Mouse (Mus musculus) liver, embryonic 12.5 days (tissue): ENCODE data around the gene Pdlim3. TPM values are rescaled to one million over a fixed set of nuclear protein-coding genes. Genes with fewer than 3 reads are reported as not detected.
"Not testable (repeated sequence)": the region's sequence is repeated elsewhere in the genome, so short reads cannot be mapped to it uniquely, and the experiment has no call there.

Source experiments
- ATAC-seq: fragments of 200-750 bp; cut with Nextera tagmentation; 2 replicates; pipeline ENCODE4 v1.8.0; 2017; ENCODE audit warnings: moderate number of reproducible peaks, mild to moderate bottlenecking, moderate library complexity
- H3K27ac ChIP-seq: fragments of 300-500 bp; sonication (generic); 2 replicates; pipeline ENCODE4 v1.5.1; 2016; ENCODE audit warnings: mild to moderate bottlenecking
- H3K27me3 ChIP-seq: fragments of 300-500 bp; sonication (generic); replicated peaks from 2 replicates; pipeline ENCODE4 v1.6.1; 2016; ENCODE audit warnings: mild to moderate bottlenecking, moderate library complexity
- H3K36me3 ChIP-seq: fragments of 300-500 bp; sonication (generic); 2 replicates; pipeline ENCODE4 v1.6.1; 2016; ENCODE audit warnings: mild to moderate bottlenecking, moderate library complexity
- H3K4me1 ChIP-seq: fragments of 300-500 bp; sonication (generic); 2 replicates; pipeline ENCODE4 v1.6.1; 2016
- H3K4me2 ChIP-seq: fragments of 300-500 bp; sonication (generic); 2 replicates; pipeline ENCODE4 v1.6.1; 2016; ENCODE audit warnings: mild to moderate bottlenecking, moderate library complexity
- H3K4me3 ChIP-seq: fragments of 300-500 bp; sonication (generic); 2 replicates; pipeline ENCODE4 v1.5.1; 2016; ENCODE audit warnings: mild to moderate bottlenecking, moderate library complexity
- H3K9ac ChIP-seq: fragments of 300-500 bp; sonication (generic); 2 replicates; pipeline ENCODE4 v1.6.1; 2016; ENCODE audit warnings: mild to moderate bottlenecking, moderate library complexity
- H3K9me3 ChIP-seq: fragments of 300-500 bp; sonication (generic); replicated peaks from 2 replicates; pipeline ENCODE4 v1.6.1; 2016; ENCODE audit warnings: mild to moderate bottlenecking, moderate library complexity
- WGBS: fragments of 180-500 bp; shearing (Covaris S2); methylation state at CpG from one replicate; pipeline ENCODE4 v1.1.7; 2016; ENCODE audit not compliant: insufficient replicate concordance; 5-methylcytosine and 5-hydroxymethylcytosine counted together
- polyA plus RNA-seq: library from polyadenylated mRNA; unstranded; fragments of >200 nt; fragmentation: Nextera tagmentation; extraction: Ambion mirVana; gene quantifications from 2 replicates; pipeline ENCODE4 v1.2.1, GENCODE M21; 2016

Pdlim3 gene
- polyA plus RNA-seq, result 2.1 and 3.7 TPM in 2 replicates

- Histone ChIP-seq H3K9ac (no peak within 1 kb of the TSS), H3K36me3 (no peaks in the 10 kb centered on the region), H3K9me3 (no peaks in the 10 kb centered on the region), H3K4me3 (peak within 1 kb of the TSS; percentile 18), H3K4me1 (no peaks in the 10 kb centered on the region), H3K27me3 (peaks cover 26% of the 10 kb centered on the region), H3K4me2 (peak within 1 kb of the TSS; percentile 58), H3K27ac (no peak within 1 kb of the TSS)
- 2% methylated on average over 22 of the region's 22 CpGs for WGBS
- no peak for ATAC-seq
Observed at GRCm38 (mm10) chr8:45885202-45885685, at the start of gene Pdlim3. TSS of gene Pdlim3 (plus strand) at chr8:45885461.

GRCm38 (mm10) chr8:45843306-45843705, 42.0 kb upstream of the Pdlim3 start:
- Histone ChIP-seq H3K9ac (no peak overlapping the region), H3K4me2 (no peak overlapping the region), H3K9me3 (no peaks in the 10 kb centered on the region), H3K4me1 (no peaks in the 10 kb centered on the region), H3K4me3 (no peak overlapping the region), H3K27me3 (no peaks in the 10 kb centered on the region), H3K36me3 (no peaks in the 10 kb centered on the region), H3K27ac (no peak overlapping the region)
- no peak for ATAC-seq
- 65% methylated on average over 5 of the region's 5 CpGs for WGBS

GRCm38 (mm10) chr8:45844097-45844885, 41.0 kb upstream of the Pdlim3 start:
- Histone ChIP-seq H3K4me3 (no peak overlapping the region), H3K27ac (no peak overlapping the region), H3K9me3 (no peaks in the 10 kb centered on the region), H3K36me3 (no peaks in the 10 kb centered on the region), H3K9ac (no peak overlapping the region), H3K27me3 (no peaks in the 10 kb centered on the region), H3K4me1 (no peaks in the 10 kb centered on the region), H3K4me2 (no peak overlapping the region)
- WGBS, result 66% methylated on average over 6 of the region's 6 CpGs
- ATAC-seq, result no peak

GRCm38 (mm10) chr8:45844911-45845481, 40.3 kb upstream of the Pdlim3 start:
- ATAC-seq, result no peak
- Histone ChIP-seq H3K27me3 (no peaks in the 10 kb centered on the region), H3K9ac (no peak overlapping the region), H3K4me2 (no peak overlapping the region), H3K9me3 (no peaks in the 10 kb centered on the region), H3K27ac (no peak overlapping the region), H3K36me3 (no peaks in the 10 kb centered on the region), H3K4me3 (no peak overlapping the region), H3K4me1 (no peaks in the 10 kb centered on the region)
- 50% methylated on average over 14 of the region's 14 CpGs for WGBS

GRCm38 (mm10) chr8:45845906-45846305, 39.4 kb upstream of the Pdlim3 start:
- Histone ChIP-seq H3K27me3 (no peaks in the 10 kb centered on the region), H3K9me3 (no peaks in the 10 kb centered on the region), H3K36me3 (no peaks in the 10 kb centered on the region), H3K4me1 (no peaks in the 10 kb centered on the region), H3K4me3 (no peak overlapping the region), H3K4me2 (no peak overlapping the region), H3K27ac (no peak overlapping the region), H3K9ac (no peak overlapping the region)
- ATAC-seq, result no peak
- 61% methylated on average over 4 of the region's 4 CpGs for WGBS

- no peak overlapping the region for H3K9ac ChIP-seq
- no peaks in the 10 kb centered on the region for H3K36me3 ChIP-seq
- no peak overlapping the region for H3K4me3 ChIP-seq
- H3K4me1 ChIP-seq, result no peaks in the 10 kb centered on the region
- 68% methylated on average over 4 of the region's 4 CpGs for WGBS
- no peak overlapping the region for H3K4me2 ChIP-seq
- H3K27ac ChIP-seq, result no peak overlapping the region
- no peaks in the 10 kb centered on the region for H3K27me3 ChIP-seq
- ATAC-seq, result no peak
- H3K9me3 ChIP-seq, result no peaks in the 10 kb centered on the region
Observed at GRCm38 (mm10) chr8:45855118-45855517, 30.1 kb upstream of the Pdlim3 start.

- no peaks in the 10 kb centered on the region for H3K9me3 ChIP-seq
- H3K4me1 ChIP-seq, result no peaks in the 10 kb centered on the region
- no peak for ATAC-seq
- H3K4me3 ChIP-seq, result no peak overlapping the region
- no peak overlapping the region for H3K27ac ChIP-seq
- no peak overlapping the region for H3K9ac ChIP-seq
- no peaks in the 10 kb centered on the region for H3K36me3 ChIP-seq
- no peak overlapping the region for H3K4me2 ChIP-seq
- WGBS, result 57% methylated on average over 5 of the region's 5 CpGs
- H3K27me3 ChIP-seq, result no peaks in the 10 kb centered on the region
Observed at GRCm38 (mm10) chr8:45857734-45858133, 27.5 kb upstream of the Pdlim3 start.

- Histone ChIP-seq H3K9ac (no peak overlapping the region), H3K4me2 (no peak overlapping the region), H3K9me3 (no peaks in the 10 kb centered on the region), H3K4me3 (no peak overlapping the region), H3K4me1 (no peaks in the 10 kb centered on the region), H3K36me3 (no peaks in the 10 kb centered on the region), H3K27ac (no peak overlapping the region), H3K27me3 (no peaks in the 10 kb centered on the region)
- ATAC-seq, result no peak
- 59% methylated on average over 9 of the region's 9 CpGs for WGBS
Observed at GRCm38 (mm10) chr8:45858391-45858790, 26.9 kb upstream of the Pdlim3 start.

GRCm38 (mm10) chr8:45871587-45871986, 13.7 kb upstream of the Pdlim3 start:
- WGBS, result 58% methylated on average over 11 of the region's 11 CpGs
- not testable (repeated sequence) for H3K27ac ChIP-seq

GRCm38 (mm10) chr8:45872077-45872476, 13.2 kb upstream of the Pdlim3 start:
- Histone ChIP-seq H3K4me1 (no peaks in the 10 kb centered on the region), H3K36me3 (no peaks in the 10 kb centered on the region), H3K9ac (no peak overlapping the region), H3K9me3 (no peaks in the 10 kb centered on the region), H3K4me3 (no peak overlapping the region), H3K27me3 (no peaks in the 10 kb centered on the region), H3K27ac (no peak overlapping the region), H3K4me2 (no peak overlapping the region)
- no peak for ATAC-seq
- WGBS, result 62% methylated on average over 7 of the region's 7 CpGs

More at GRCm38 (mm10) chr8:45871587-45871986, 13.7 kb upstream of the Pdlim3 start:
- not testable (repeated sequence) for H3K27me3 ChIP-seq, H3K4me2 ChIP-seq, H3K4me3 ChIP-seq, H3K36me3 ChIP-seq, H3K9me3 ChIP-seq, H3K9ac ChIP-seq, H3K4me1 ChIP-seq, ATAC-seq

- Histone ChIP-seq H3K4me3 (no peak overlapping the region), H3K27ac (0 out of 2 replicates have a peak overlapping the region, but pooled peaks have one; percentile 45), H3K4me2 (no peak overlapping the region), H3K9ac (no peak overlapping the region), H3K4me1 (no peaks in the 10 kb centered on the region), H3K9me3 (no peaks in the 10 kb centered on the region), H3K27me3 (no peaks in the 10 kb centered on the region), H3K36me3 (no peaks in the 10 kb centered on the region)
- no peak for ATAC-seq
- WGBS, result 34% methylated on average over 10 of the region's 10 CpGs
Observed at GRCm38 (mm10) chr8:45874945-45875626, 10.2 kb upstream of the Pdlim3 start.

- Histone ChIP-seq H3K9me3 (no peaks in the 10 kb centered on the region), H3K36me3 (no peaks in the 10 kb centered on the region), H3K27me3 (no peaks in the 10 kb centered on the region), H3K4me3 (no peak overlapping the region), H3K4me2 (no peak overlapping the region), H3K4me1 (no peaks in the 10 kb centered on the region), H3K9ac (no peak overlapping the region), H3K27ac (no peak overlapping the region)
- 66% methylated on average over 5 of the region's 5 CpGs for WGBS
- ATAC-seq, result no peak
Observed at GRCm38 (mm10) chr8:45876397-45876796, 8.9 kb upstream of the Pdlim3 start.
